Mouse (Mus musculus): Measurements from ENCODE around the gene Ephx3. TPM values are rescaled to one million over a fixed set of nuclear protein-coding genes. Genes with fewer than 3 reads are reported as not detected.

Gene Ephx3
- polyA plus RNA-seq, 1 experiment from 2014 or later, result 0.14 TPM

DNA sequence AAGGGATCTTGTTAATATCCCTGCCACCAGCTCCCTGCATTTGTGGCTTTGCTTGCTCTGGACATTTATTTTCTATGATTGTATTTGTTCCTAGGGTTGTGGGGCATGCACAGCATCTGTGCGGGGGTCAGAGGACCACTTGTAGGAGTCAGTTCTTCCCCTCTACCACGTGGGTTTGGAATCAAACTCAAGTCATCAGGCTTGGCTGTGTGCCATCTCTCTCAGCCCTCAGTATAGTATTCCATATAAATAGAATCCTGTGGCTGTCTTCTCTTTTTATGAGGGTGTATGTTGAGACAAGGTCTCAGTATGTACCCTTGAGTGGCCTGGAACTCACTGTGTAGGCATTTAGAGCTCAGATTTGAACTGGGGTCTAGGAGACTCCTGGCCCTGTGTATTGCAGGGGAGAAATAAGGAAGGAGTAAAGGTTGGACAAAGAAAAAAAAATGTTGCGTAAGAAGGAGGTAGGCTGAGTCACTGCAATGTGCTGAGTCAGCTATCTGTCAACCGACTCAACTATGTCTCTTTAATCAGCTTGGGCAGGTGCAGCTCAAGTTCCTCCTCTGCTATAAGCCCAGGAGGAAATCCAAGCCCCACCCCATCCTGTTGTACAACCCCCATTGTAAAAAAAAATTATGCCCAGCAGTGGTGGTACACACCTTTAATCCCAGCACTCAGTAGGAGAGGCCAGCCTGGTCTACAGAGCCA, 19.7 kb downstream of the Ephx3 start:
- no peak overlapping the region for H3K27ac ChIP-seq
- no peaks in the 10 kb centered on the region for H3K9me3 ChIP-seq
- no peaks in the 10 kb centered on the region for H3K36me3 ChIP-seq
- WGBS, result 49% methylated on average over 4 of the region's 4 CpGs
- no peak overlapping the region for H3K9ac ChIP-seq
- no peak overlapping the region for H3K4me2 ChIP-seq (replicated peaks)
- H3K27me3 ChIP-seq (replicated peaks), result no peaks in the 10 kb centered on the region
- H3K4me3 ChIP-seq (replicated peaks), result no peak overlapping the region
- peaks cover 21% of the 10 kb centered on the region for H3K4me1 ChIP-seq (replicated peaks)
- ATAC-seq, result peak; percentile 65

DNA sequence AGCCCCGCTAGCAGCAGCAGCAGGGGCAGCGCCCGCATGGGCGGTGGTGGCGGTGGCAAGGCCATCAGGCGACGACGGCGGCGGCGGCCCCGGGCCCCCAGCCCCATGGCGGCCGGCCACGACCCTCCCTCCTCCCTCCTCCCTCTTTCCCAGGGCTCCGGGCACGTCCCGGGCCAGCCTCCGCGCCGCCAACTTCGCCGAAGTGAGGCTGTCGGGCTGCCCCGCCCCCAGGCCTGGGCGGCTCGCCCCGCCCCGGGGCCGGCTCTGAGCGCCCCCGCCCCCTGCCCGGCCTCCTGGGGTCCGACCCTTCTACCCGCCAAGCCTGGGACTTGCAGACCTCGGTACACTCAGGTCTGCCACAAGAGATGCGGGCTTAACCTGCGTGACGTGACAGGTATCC, 22.7 kb downstream of the Ephx3 start, which contains the start of gene Notch3:
Gene Notch3 (minus strand): TSS at position 166 of the 400 bp plus-strand sequence.
- Histone ChIP-seq H3K9ac (peak within 1 kb of the TSS; percentile 77), H3K4me1 (replicated peaks) (peaks cover 35% of the 10 kb centered on the region), H3K27ac (peak within 1 kb of the TSS; percentile 82), H3K27me3 (replicated peaks) (no peaks in the 10 kb centered on the region), H3K4me3 (replicated peaks) (peak within 1 kb of the TSS; percentile 75), H3K9me3 (no peaks in the 10 kb centered on the region), H3K4me2 (replicated peaks) (peak within 1 kb of the TSS; percentile 96), H3K36me3 (no peaks in the 10 kb centered on the region)
- peak; percentile 54 for ATAC-seq
- under 1% methylated on average over 30 of the region's 39 CpGs for WGBS

DNA sequence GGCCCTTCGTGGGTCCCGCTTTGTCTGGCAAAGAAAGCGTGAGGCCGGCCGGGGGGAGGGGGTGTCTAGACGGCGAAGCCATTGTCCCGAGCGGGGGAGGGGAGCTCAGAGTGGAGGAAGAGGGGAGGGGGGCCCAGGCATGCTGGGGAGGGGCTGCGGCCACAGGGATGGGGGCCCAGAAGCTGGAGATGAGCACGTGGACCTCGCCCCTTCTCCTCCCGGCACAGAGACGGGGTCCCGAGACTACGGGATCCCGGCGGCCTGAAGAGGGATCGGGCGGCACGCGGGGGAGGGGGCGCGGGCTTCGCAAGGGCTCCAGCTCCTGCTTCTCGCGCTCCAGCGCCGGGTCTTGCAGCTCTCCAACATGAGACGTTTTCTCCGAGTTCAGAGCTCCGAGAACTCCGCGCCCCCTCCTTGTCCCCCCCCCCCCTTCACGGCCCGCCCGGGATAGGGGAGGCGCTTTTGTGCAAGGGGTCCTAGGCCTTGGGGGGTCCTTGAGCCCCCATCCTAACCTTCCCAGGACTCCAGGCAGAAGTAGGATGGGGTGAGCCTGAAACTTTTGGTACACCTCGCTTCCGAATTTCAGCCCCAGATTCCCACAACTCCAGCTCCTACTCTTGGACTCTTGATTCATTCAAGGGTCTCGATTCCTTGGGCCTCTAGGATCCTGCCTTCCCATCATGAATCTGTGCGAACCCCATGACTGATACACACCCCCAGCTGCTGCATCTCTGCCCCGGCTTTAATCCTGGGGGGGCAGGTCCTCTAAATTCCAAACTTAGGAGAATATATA, 23.4 kb downstream of the Ephx3 start:
- H3K4me3 ChIP-seq (replicated peaks), result peak overlapping the region; percentile 75
- H3K9me3 ChIP-seq, result no peaks in the 10 kb centered on the region
- peak overlapping the region; percentile 96 for H3K4me2 ChIP-seq (replicated peaks)
- peak; percentile 16 for ATAC-seq
- WGBS, result 1% methylated on average over 38 of the region's 43 CpGs
- peak overlapping the region; percentile 77 for H3K9ac ChIP-seq
- peaks cover 38% of the 10 kb centered on the region for H3K4me1 ChIP-seq (replicated peaks)
- no peaks in the 10 kb centered on the region for H3K36me3 ChIP-seq
- peak overlapping the region; percentile 82 for H3K27ac ChIP-seq
- H3K27me3 ChIP-seq (replicated peaks), result no peaks in the 10 kb centered on the region

DNA sequence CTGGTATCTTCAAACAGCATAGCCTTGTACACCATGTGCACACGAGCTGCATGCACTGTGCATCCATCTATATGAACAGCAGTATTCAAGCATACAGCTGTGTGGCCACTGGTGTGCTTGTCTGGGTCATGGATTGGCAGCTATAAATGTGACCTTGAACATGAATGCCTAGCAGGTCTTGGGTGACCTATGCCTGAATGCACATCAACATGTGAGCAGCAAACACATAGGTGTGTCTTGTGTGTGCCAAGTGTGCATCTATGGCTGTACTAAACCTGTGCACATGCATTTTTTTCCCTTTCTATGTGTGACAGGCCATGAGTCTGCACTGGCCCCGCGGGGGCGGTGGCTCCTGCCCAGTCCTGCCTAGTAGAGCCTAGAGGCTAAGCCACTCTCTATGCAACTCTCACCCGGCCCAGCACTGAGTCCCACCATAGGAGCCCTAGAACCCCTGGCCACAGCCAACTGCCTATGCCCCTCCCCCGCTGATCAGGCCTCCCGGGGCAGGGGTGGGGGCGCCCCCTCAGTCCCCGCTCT, 24.0 kb downstream of the Ephx3 start:
- H3K36me3 ChIP-seq, result no peaks in the 10 kb centered on the region
- peak overlapping the region; percentile 75 for H3K4me3 ChIP-seq (replicated peaks)
- H3K9me3 ChIP-seq, result no peaks in the 10 kb centered on the region
- peak; percentile 9; the same call in 1 of the 2 replicates for ATAC-seq
- 5% methylated on average over 9 of the region's 9 CpGs for WGBS
- H3K4me2 ChIP-seq (replicated peaks), result peak overlapping the region; percentile 96
- no peaks in the 10 kb centered on the region for H3K27me3 ChIP-seq (replicated peaks)
- peak overlapping the region; percentile 77 for H3K9ac ChIP-seq
- peak overlapping the region; percentile 82 for H3K27ac ChIP-seq
- H3K4me1 ChIP-seq (replicated peaks), result peaks cover 38% of the 10 kb centered on the region

DNA sequence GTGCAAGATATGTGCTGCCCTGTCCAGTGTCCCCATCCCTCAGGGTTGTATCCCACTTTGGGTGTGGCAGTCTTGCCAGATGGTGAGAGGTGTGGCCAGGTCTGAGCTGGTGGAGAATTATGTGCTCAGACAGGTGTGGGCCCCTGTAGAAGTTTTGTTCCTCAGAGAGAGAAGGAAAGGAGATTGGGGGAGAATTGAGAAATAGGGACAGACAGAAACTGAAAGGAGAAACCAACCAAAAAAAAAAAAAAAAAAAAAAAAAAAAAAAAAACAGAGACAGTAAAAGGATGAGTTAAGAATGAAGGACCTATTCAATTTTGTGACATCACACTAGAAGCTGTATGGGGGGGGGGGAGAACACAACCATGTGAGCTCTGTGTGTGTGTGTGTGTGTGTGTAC, 24.6 kb downstream of the Ephx3 start:
- Histone ChIP-seq H3K27me3 (replicated peaks) (no peaks in the 10 kb centered on the region), H3K9me3 (no peaks in the 10 kb centered on the region), H3K4me2 (replicated peaks) (peak overlapping the region; percentile 40), H3K4me1 (replicated peaks) (peaks cover 38% of the 10 kb centered on the region), H3K27ac (no peak overlapping the region), H3K36me3 (no peaks in the 10 kb centered on the region), H3K4me3 (replicated peaks) (no peak overlapping the region; the same call in 1 of the 2 replicates), H3K9ac (no peak overlapping the region)
- no peak for ATAC-seq

DNA sequence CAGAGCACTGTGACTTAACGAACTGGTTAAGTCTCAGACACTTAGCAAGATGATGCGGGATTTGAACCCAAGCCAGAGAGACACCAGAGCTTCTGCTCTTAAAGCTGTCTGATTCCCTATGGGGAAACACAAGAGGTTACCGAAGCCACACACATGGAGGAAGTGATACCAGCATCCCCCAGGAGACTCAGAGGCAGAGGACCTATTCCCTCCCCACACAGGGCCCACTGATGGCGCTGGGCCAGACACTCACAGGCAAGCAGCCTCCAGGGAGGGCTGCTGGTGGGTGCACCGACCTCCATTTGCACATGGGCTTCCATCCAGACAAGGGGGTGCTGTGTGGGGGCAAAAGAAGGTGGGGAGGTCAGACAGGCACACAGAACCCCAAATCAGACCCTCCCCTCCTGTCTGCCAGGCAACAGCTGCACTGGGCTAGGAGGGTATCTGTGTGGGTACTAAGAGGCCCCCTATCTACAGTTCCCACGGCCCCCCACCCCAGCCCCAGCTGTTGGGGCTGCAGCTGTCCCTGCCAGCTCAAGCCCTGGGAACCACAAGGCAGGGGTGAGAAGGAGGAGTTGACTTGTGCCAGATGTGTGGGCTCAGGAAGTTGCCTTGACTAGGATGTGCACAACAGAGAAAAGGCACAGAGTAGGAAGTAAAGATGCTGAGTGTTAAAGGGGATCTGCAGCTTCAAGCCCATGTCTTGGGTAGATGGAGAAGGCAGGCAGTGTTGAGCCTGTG, 25.3 kb downstream of the Ephx3 start:
- Histone ChIP-seq H3K9me3 (no peaks in the 10 kb centered on the region), H3K4me2 (replicated peaks) (peak overlapping the region; percentile 40), H3K9ac (no peak overlapping the region), H3K4me3 (replicated peaks) (no peak overlapping the region; the same call in 1 of the 2 replicates), H3K4me1 (replicated peaks) (peaks cover 35% of the 10 kb centered on the region), H3K27ac (0 out of 2 replicates have a peak overlapping the region, but pooled peaks have one; percentile 0), H3K27me3 (replicated peaks) (no peaks in the 10 kb centered on the region), H3K36me3 (no peaks in the 10 kb centered on the region)
- WGBS, result 49% methylated on average over 6 of the region's 6 CpGs
- no peak for ATAC-seq

DNA sequence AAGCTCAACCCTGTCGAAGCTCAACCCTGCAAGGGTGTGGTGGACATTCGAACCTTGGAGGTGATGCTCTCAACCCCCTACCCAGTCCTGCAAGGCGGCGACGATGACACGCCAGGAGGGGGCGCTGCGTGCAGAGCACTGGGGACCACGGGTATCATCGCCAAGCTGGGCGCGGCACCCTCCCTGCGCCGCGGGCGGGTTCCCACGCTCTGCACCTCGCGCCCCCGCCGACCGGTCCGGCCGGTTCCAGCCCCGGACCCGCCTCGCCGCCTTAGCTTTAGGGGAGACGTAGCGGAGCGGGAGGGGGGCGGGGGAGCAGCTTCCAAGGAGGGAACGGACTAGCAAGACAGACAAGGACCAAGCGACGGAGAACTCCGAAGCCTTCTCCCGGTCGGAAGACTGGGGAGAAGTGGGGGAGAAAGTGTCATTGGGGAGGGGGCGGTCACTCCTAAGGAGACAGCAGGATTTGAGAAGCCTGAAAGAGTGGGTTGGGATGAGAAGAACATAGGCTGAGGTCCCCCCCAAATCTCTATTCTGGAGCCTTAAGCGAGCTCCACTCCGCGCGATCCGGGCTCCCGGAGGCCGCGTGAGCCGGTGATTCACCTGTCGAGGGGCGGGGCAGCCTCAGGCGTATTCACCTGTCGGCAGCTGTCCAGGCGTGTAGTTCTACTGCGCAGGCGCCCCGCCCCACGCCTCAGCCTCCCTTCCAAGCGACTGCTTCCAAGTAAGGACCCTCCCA, 27.1 kb downstream of the Ephx3 start:
- Histone ChIP-seq H3K9ac (peak overlapping the region; percentile 37), H3K36me3 (no peaks in the 10 kb centered on the region), H3K4me1 (replicated peaks) (peaks cover 35% of the 10 kb centered on the region), H3K27me3 (replicated peaks) (no peaks in the 10 kb centered on the region), H3K27ac (peak overlapping the region; percentile 61), H3K4me3 (replicated peaks) (peak overlapping the region; percentile 46), H3K9me3 (no peaks in the 10 kb centered on the region), H3K4me2 (replicated peaks) (peak overlapping the region; percentile 86)
- peak; percentile 84 for ATAC-seq
- 3% methylated on average over 58 of the region's 58 CpGs for WGBS

DNA sequence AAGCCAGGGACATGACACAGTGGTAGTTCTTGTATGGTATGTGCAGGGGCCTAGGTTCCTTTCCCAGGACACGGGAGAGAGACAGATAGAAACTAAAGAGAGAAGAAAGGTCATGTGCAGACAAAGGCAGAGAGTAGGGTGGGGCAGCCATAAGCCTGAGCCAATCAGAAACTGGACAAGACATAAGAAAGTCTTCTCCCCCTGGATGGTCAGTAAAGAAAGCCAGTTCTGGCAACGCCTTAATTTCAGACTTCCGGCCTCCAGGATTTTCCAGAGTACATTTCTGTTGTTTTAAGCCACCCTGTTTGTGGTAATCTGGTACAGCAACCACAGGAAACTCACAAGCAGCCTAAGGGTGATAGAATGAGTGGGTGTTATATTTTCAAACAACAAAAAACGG, 28.5 kb downstream of the Ephx3 start:
- Histone ChIP-seq H3K4me1 (replicated peaks) (peaks cover 30% of the 10 kb centered on the region), H3K4me3 (replicated peaks) (no peak overlapping the region), H3K27me3 (replicated peaks) (no peaks in the 10 kb centered on the region), H3K9ac (no peak overlapping the region), H3K9me3 (no peaks in the 10 kb centered on the region), H3K36me3 (peaks cover 6% of the 10 kb centered on the region; the same call in 1 of the 2 replicates), H3K27ac (no peak overlapping the region), H3K4me2 (replicated peaks) (no peak overlapping the region)
- no peak for ATAC-seq
- WGBS, result 68% methylated on average over 4 of the region's 4 CpGs

DNA sequence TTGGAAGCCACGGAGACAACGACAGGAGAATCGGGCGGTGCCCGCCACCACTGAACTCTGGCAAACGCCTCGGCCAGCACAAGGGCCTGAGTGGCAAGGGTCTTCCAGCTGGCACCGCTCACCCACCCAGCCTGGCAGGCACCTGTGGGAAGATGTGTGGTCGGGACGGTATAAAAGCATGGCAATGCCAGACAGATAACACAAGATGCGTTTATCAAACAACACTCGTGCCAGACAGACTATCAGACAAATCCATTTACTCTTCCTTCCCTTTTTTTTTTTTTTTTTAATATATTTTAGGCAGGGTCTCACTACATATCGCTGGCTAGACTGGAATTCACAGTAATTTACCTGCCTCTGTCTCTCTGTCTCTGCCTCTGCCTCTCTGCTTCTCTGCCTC, 30.5 kb downstream of the Ephx3 start:
- Histone ChIP-seq H3K27me3 (replicated peaks) (no peaks in the 10 kb centered on the region), H3K27ac (no peak overlapping the region), H3K9me3 (no peaks in the 10 kb centered on the region), H3K4me1 (replicated peaks) (peaks cover 11% of the 10 kb centered on the region), H3K9ac (no peak overlapping the region), H3K4me2 (replicated peaks) (no peak overlapping the region), H3K4me3 (replicated peaks) (no peak overlapping the region), H3K36me3 (peaks cover 10% of the 10 kb centered on the region)
- 88% methylated on average over 13 of the region's 13 CpGs for WGBS
- ATAC-seq, result no peak

DNA sequence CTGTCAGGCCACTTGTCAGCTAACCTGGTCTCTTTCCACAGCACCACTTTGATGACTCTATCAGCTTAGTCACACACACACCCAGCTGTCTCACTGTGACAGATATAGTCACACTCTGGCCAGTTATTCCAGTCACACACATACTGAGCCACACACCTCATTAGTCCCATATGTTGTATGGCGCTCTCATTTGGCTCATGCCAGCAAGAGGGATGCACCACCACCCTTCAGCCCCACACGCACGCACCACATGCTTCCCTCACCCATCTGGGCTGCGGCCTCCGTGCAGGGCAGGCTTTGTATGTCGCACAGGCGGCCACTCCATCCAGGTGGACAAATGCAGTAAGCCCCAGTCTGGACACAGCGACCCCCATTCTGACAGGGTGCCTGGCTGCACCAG, 42.6 kb downstream of the Ephx3 start:
- H3K4me2 ChIP-seq (replicated peaks), result no peak overlapping the region
- no peaks in the 10 kb centered on the region for H3K27me3 ChIP-seq (replicated peaks)
- no peak for ATAC-seq
- no peak overlapping the region for H3K9ac ChIP-seq
- no peak overlapping the region for H3K4me3 ChIP-seq (replicated peaks)
- 96% methylated on average over 8 of the region's 8 CpGs for WGBS
- H3K27ac ChIP-seq, result no peak overlapping the region
- peaks cover 23% of the 10 kb centered on the region for H3K36me3 ChIP-seq
- H3K9me3 ChIP-seq, result no peaks in the 10 kb centered on the region
- peaks cover 3% of the 10 kb centered on the region; the same call in 1 of the 2 replicates for H3K4me1 ChIP-seq (replicated peaks)
